Mouse (Mus musculus) left cerebral cortex, adult 6 months (tissue): ENCODE measurements around the gene Gjb1. TPM values are rescaled to one million over a fixed set of nuclear protein-coding genes. Genes with fewer than 3 reads are reported as not detected.

Source experiments
- long read RNA-seq, 2 experiments: library from polyadenylated mRNA; unstranded; transcript quantifications; one replicate each; pipeline ENCODE4 v2.0.0; 2019 to 2020
- polyA plus RNA-seq: library from polyadenylated mRNA; unstranded; fragments of <200 nt; fragmentation: Nextera tagmentation; gene quantifications from 2 replicates; pipeline ENCODE4 v1.2.3, GENCODE M21; 2021

Gjb1 gene
- polyA plus RNA-seq: 20.8 and 25.4 TPM in 2 replicates
- long read RNA-seq, experiment 1, transcript Gjb1-203 (2 exons, 1,585 nt): major isoform, 131 of 146 reads
- long read RNA-seq, experiment 1, partial matches to known transcripts: 0 of 146 reads
- long read RNA-seq, experiment 1, other reads (novel, unspliced or antisense): 15 of 146 reads
- long read RNA-seq, experiment 2, transcript Gjb1-203 (2 exons, 1,585 nt): major isoform, 23 of 26 reads
- long read RNA-seq, experiment 2, partial matches to known transcripts: 3 of 26 reads
- long read RNA-seq, experiment 2, other reads (novel, unspliced or antisense): 0 of 26 reads

GRCm38 (mm10) chrX:101376190-101376968 lies at the start of gene Gjb1:
Gene Gjb1, plus strand, starts transcription at chrX:101376378.

GRCm38 (mm10) chrX:101420700-101421095 lies 44.5 kb downstream of the Gjb1 start, which contains the start of gene Zmym3:
Gene Zmym3, minus strand, starts transcription at chrX:101420849.

GRCm38 (mm10) chrX:101429142-101429949 lies 53.2 kb downstream of the Gjb1 start, which contains the start of gene Nono:
Gene Nono, plus strand, starts transcription at chrX:101429318.

Other genes with a start within 250 kb of the Gjb1 start
- 33.6 and 36.7 TPM in 2 replicates for gene Snx12, start 153.8 kb upstream of the Gjb1 start, polyA plus RNA-seq
- 0.30 and 0.69 TPM in 2 replicates for gene Foxo4, start 121.8 kb upstream of the Gjb1 start, polyA plus RNA-seq
- not detected in 2 replicates for gene Gm614, start 112.4 kb upstream of the Gjb1 start, polyA plus RNA-seq
- 1.4 and 1.5 TPM in 2 replicates for gene Il2rg, start 108.1 kb upstream of the Gjb1 start, polyA plus RNA-seq
- gene Gm20489, start 107.4 kb upstream of the Gjb1 start, polyA plus RNA-seq: not detected in 2 replicates
- 2.8 and 3.1 TPM in 2 replicates for gene Med12, start 102.3 kb upstream of the Gjb1 start, polyA plus RNA-seq
- 76.6 and 95.6 TPM in 2 replicates for gene Nlgn3, start 77.2 kb upstream of the Gjb1 start, polyA plus RNA-seq
- gene Zmym3, start 44.5 kb downstream of the Gjb1 start, polyA plus RNA-seq: 18.6 and 26.8 TPM in 2 replicates
- 71.9 and 81.3 TPM in 2 replicates for gene Nono, start 52.9 kb downstream of the Gjb1 start, polyA plus RNA-seq
- gene Itgb1bp2, start 72.7 kb downstream of the Gjb1 start, polyA plus RNA-seq: not detected in 2 replicates
- 5.4 and 7.1 TPM in 2 replicates for gene Taf1, start 156.4 kb downstream of the Gjb1 start, polyA plus RNA-seq